ENCODE assay signal across 15 mouse cellular contexts in genomic region chr7:129936731-129937130, GRCm38 (mm10).
"Had no signal": no experiment of that assay in that cellular context is flagged by ENCODE, and none has a peak within 500 bp of the region (broad histone marks: within the 10 kb centered on the region; RNA-seq: fewer than 3 reads in every experiment).

No protein-coding gene starts in this region.

- H3K9ac ChIP-seq: liver, embryonic 14.5 days; lung, embryonic 14.5 days; midbrain, embryonic 13.5 days; neural tube, embryonic 13.5 days had no signal

- DNase-seq: lung, adult 18-20 months; lung, embryonic 14.5 days; lung, postnatal 10 days; lung, postnatal 4 days; right cerebral cortex, postnatal 14 days; spleen, adult 18-20 months; thymus, adult 18-20 months; thymus, postnatal 14 days; thymus, postnatal 36 days had no signal

- H3K4me2 ChIP-seq: lung, embryonic 14.5 days; midbrain, embryonic 13.5 days; neural tube, embryonic 13.5 days had no signal

- H3K4me1 ChIP-seq: midbrain, embryonic 13.5 days; neural tube, embryonic 13.5 days had no signal

- H3K36me3 ChIP-seq: midbrain, embryonic 10.5 days; midbrain, embryonic 13.5 days; neural tube, embryonic 13.5 days had no signal

- H3K9me3 ChIP-seq: midbrain, embryonic 10.5 days; midbrain, embryonic 13.5 days; neural tube, embryonic 13.5 days had no signal

- H3K4me3 ChIP-seq: midbrain, embryonic 10.5 days; midbrain, embryonic 13.5 days; myocyte; neural tube, embryonic 13.5 days had no signal

- H3K27ac ChIP-seq: liver, embryonic 14.5 days; midbrain, embryonic 10.5 days; midbrain, embryonic 13.5 days; neural tube, embryonic 13.5 days had no signal

- ATAC-seq: midbrain, embryonic 13.5 days; midbrain, embryonic 16.5 days had no signal

- H3K27me3 ChIP-seq: midbrain, embryonic 13.5 days; neural tube, embryonic 13.5 days had no signal
